Mouse (Mus musculus) G1E (cell line): ENCODE data around the gene Ldlrap1.

Source experiments
- CTCF ChIP-seq: IDR thresholded peaks from 2 replicates; pipeline ENCODE4 v1.5.1; 2012; ENCODE audit warnings: low read depth, low read length, inconsistent platforms, mixed read lengths
- GATA1 ChIP-seq: IDR thresholded peaks from 2 replicates; pipeline ENCODE4 v1.6.1; 2012; ENCODE audit warnings: borderline replicate concordance, low read length, inconsistent platforms, mixed read lengths
- GATA2 ChIP-seq: IDR thresholded peaks from 2 replicates; pipeline ENCODE4 v1.6.1; 2012; ENCODE audit warnings: low read depth, low read length, inconsistent platforms, borderline replicate concordance
- POLR2AphosphoS5 ChIP-seq: IDR thresholded peaks from 2 replicates; pipeline ENCODE4 v1.6.1; 2012; ENCODE audit warnings: low read depth, low read length, inconsistent platforms; ENCODE audit not compliant: insufficient replicate concordance

DNA sequence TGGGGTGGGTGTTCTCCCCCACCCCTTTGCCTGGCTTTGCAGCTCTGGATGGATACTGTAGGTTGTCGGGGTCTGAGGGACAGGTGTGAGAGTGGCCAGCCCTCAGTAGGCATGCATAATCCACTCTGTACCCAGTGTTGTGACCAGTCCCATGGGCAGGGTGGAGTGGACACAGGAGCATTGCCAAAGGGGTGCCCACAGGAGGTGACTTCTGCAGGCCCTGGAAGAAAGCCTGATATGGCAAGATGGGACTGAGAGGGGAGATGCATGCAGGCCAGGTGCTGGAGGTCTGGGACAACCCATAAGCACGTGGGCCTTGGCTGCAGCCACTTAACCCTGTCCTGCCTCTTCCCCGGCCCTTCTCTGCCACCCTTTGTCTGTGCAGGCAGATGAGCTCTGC is 47.5 kb downstream of the Ldlrap1 start:
- TF ChIP-seq CTCF (no peak), GATA1 (no peak), GATA2 (no peak), POLR2AphosphoS5 (no peak)
